Mouse (Mus musculus) macrophage (primary cell): ENCODE data around the gene Myt1l. TPM values are rescaled to one million over a fixed set of nuclear protein-coding genes. Genes with fewer than 3 reads are reported as not detected.

ENCODE experiments used
- H3K27ac ChIP-seq: fragments of 350-480 bp; formaldehyde crosslinking; 2 replicates; pipeline ENCODE4 v1.9.0; 2021
- H3K36me3 ChIP-seq: fragments of 350-480 bp; formaldehyde crosslinking; 2 replicates; pipeline ENCODE4 v1.9.0; 2021; ENCODE audit errors: inconsistent target
- H3K4me3 ChIP-seq: fragments of 350-480 bp; formaldehyde crosslinking; 2 replicates; pipeline ENCODE4 v1.9.0; 2021; ENCODE audit errors: inconsistent target
- H3K79me2 ChIP-seq: fragments of 350-480 bp; formaldehyde crosslinking; 2 replicates; pipeline ENCODE4 v1.9.0; 2021; ENCODE audit errors: inconsistent target
- WGBS: methylation state at CpG from one replicate; pipeline ENCODE4 v1.1.7; 2026; ENCODE audit warnings: inconsistent platforms; ENCODE audit not compliant: missing documents; 5-methylcytosine and 5-hydroxymethylcytosine counted together
- polyA plus RNA-seq: library from polyadenylated mRNA; stranded (reverse); fragments of 250-400 nt; gene quantifications from 3 replicates; pipeline ENCODE4 v1.2.4, GENCODE M21; 2018; ENCODE audit warnings: inconsistent platforms

The Myt1l gene
- polyA plus RNA-seq, 1 experiment from 2014 or later: not detected

- no peak overlapping the region for H3K27ac ChIP-seq
- H3K4me3 ChIP-seq: no peak overlapping the region
- H3K36me3 ChIP-seq: no peaks in the 10 kb centered on the region
- WGBS: 70% methylated on average over 3 of the region's 3 CpGs
- no peaks in the 10 kb centered on the region for H3K79me2 ChIP-seq
Measured at GRCm38 (mm10) chr12:29822216-29822615, 294.0 kb downstream of the Myt1l start.

GRCm38 (mm10) chr12:29823766-29824417 lies 295.7 kb downstream of the Myt1l start:
- H3K4me3 ChIP-seq: no peak overlapping the region

GRCm38 (mm10) chr12:29830571-29830970 lies 302.4 kb downstream of the Myt1l start:
- no peaks in the 10 kb centered on the region for H3K36me3 ChIP-seq
- H3K4me3 ChIP-seq: no peak overlapping the region
- H3K27ac ChIP-seq: no peak overlapping the region
- no peaks in the 10 kb centered on the region for H3K79me2 ChIP-seq

More at GRCm38 (mm10) chr12:29823766-29824417, 295.7 kb downstream of the Myt1l start:
- WGBS: 93% methylated on average over 10 of the region's 10 CpGs
- no peaks in the 10 kb centered on the region for H3K79me2 ChIP-seq
- H3K27ac ChIP-seq: no peak overlapping the region
- H3K36me3 ChIP-seq: no peaks in the 10 kb centered on the region

- no peak overlapping the region for H3K4me3 ChIP-seq
- WGBS: 85% methylated on average over 11 of the region's 11 CpGs
- no peaks in the 10 kb centered on the region for H3K79me2 ChIP-seq
- H3K27ac ChIP-seq: no peak overlapping the region
- no peaks in the 10 kb centered on the region for H3K36me3 ChIP-seq
Measured at GRCm38 (mm10) chr12:29831356-29831755, 303.2 kb downstream of the Myt1l start.

- 50% methylated on average over 5 of the region's 5 CpGs for WGBS
Measured at GRCm38 (mm10) chr12:29837301-29837791, 309.2 kb downstream of the Myt1l start.

GRCm38 (mm10) chr12:29838421-29838820 lies 310.2 kb downstream of the Myt1l start:
- Histone ChIP-seq H3K27ac (no peak overlapping the region), H3K36me3 (no peaks in the 10 kb centered on the region), H3K4me3 (no peak overlapping the region), H3K79me2 (no peaks in the 10 kb centered on the region)
- WGBS: 80% methylated on average over 7 of the region's 7 CpGs

More at GRCm38 (mm10) chr12:29837301-29837791, 309.2 kb downstream of the Myt1l start:
- Histone ChIP-seq H3K36me3 (no peaks in the 10 kb centered on the region), H3K79me2 (no peaks in the 10 kb centered on the region), H3K4me3 (no peak overlapping the region), H3K27ac (no peak overlapping the region)

GRCm38 (mm10) chr12:29849936-29850335 lies 321.8 kb downstream of the Myt1l start:
- H3K79me2 ChIP-seq: no peaks in the 10 kb centered on the region
- H3K27ac ChIP-seq: no peak overlapping the region
- WGBS: 80% methylated on average over 3 of the region's 3 CpGs
- H3K4me3 ChIP-seq: no peak overlapping the region
- H3K36me3 ChIP-seq: no peaks in the 10 kb centered on the region

- Histone ChIP-seq H3K4me3 (no peak overlapping the region), H3K79me2 (no peaks in the 10 kb centered on the region), H3K27ac (no peak overlapping the region), H3K36me3 (no peaks in the 10 kb centered on the region)
- 87% methylated on average over 9 of the region's 9 CpGs for WGBS
Measured at GRCm38 (mm10) chr12:29854151-29854585, 326.0 kb downstream of the Myt1l start.

GRCm38 (mm10) chr12:29855007-29855406 lies 326.8 kb downstream of the Myt1l start:
- Histone ChIP-seq H3K4me3 (no peak overlapping the region), H3K27ac (no peak overlapping the region), H3K79me2 (no peaks in the 10 kb centered on the region), H3K36me3 (no peaks in the 10 kb centered on the region)
- 18% methylated on average over 5 of the region's 5 CpGs for WGBS

- WGBS: 37% methylated on average over 2 of the region's 2 CpGs
- H3K27ac ChIP-seq: no peak overlapping the region
- H3K4me3 ChIP-seq: no peak overlapping the region
Measured at GRCm38 (mm10) chr12:29860986-29861385, 332.8 kb downstream of the Myt1l start.

GRCm38 (mm10) chr12:29868295-29868694 lies 340.1 kb downstream of the Myt1l start:
- Histone ChIP-seq H3K27ac (no peak overlapping the region), H3K36me3 (no peaks in the 10 kb centered on the region), H3K79me2 (no peaks in the 10 kb centered on the region), H3K4me3 (no peak overlapping the region)
- WGBS: 70% methylated on average over 4 of the region's 4 CpGs

More at GRCm38 (mm10) chr12:29860986-29861385, 332.8 kb downstream of the Myt1l start:
- no peaks in the 10 kb centered on the region for H3K79me2 ChIP-seq
- no peaks in the 10 kb centered on the region for H3K36me3 ChIP-seq

- Histone ChIP-seq H3K36me3 (no peaks in the 10 kb centered on the region), H3K4me3 (no peak overlapping the region), H3K27ac (no peak overlapping the region), H3K79me2 (no peaks in the 10 kb centered on the region)
- WGBS: 91% methylated on average over 9 of the region's 9 CpGs
Measured at GRCm38 (mm10) chr12:29868781-29869180, 340.6 kb downstream of the Myt1l start.

GRCm38 (mm10) chr12:29872156-29872815 lies 344.1 kb downstream of the Myt1l start:
- H3K4me3 ChIP-seq: no peak overlapping the region
- H3K36me3 ChIP-seq: no peaks in the 10 kb centered on the region
- H3K79me2 ChIP-seq: no peaks in the 10 kb centered on the region
- no peak overlapping the region for H3K27ac ChIP-seq
- 44% methylated on average over 7 of the region's 7 CpGs for WGBS

- H3K79me2 ChIP-seq: no peaks in the 10 kb centered on the region
- 56% methylated on average over 1 of the region's 1 CpGs for WGBS
- H3K27ac ChIP-seq: no peak overlapping the region
- no peak overlapping the region for H3K4me3 ChIP-seq
- H3K36me3 ChIP-seq: no peaks in the 10 kb centered on the region
Measured at GRCm38 (mm10) chr12:29873281-29873772, 345.1 kb downstream of the Myt1l start.

- 89% methylated on average over 10 of the region's 10 CpGs for WGBS
- H3K36me3 ChIP-seq: no peaks in the 10 kb centered on the region
- no peak overlapping the region for H3K4me3 ChIP-seq
- H3K27ac ChIP-seq: no peak overlapping the region
- H3K79me2 ChIP-seq: no peaks in the 10 kb centered on the region
Measured at GRCm38 (mm10) chr12:29877977-29878376, 349.8 kb downstream of the Myt1l start.
